ENCODE assay signal across 8 mouse cellular contexts in genomic region chr16:87319541-87320251, GRCm38 (mm10). TPM values are rescaled to one million over a fixed set of nuclear protein-coding genes. Genes with fewer than 3 reads are reported as not detected.
DNase-seq lines count a peak whose midpoint lies in the region; ATAC-seq and TF ChIP-seq lines count a peak whose summit lies in the region.
"Had no signal": no experiment of that assay in that cellular context is flagged by ENCODE, and none has a peak within 500 bp of the region (broad histone marks: within the 10 kb centered on the region; RNA-seq: fewer than 3 reads in every experiment).

No protein-coding gene starts in this region.

- H3K27me3 ChIP-seq in embryonic facial prominence, embryonic 11.5 days (ENCODE audit: control insufficient read depth, insufficient read depth, low read length): no peaks in the 10 kb centered on the region
- H3K27me3 ChIP-seq in hindbrain, embryonic 10.5 days (ENCODE audit: insufficient read depth, poor library complexity, severe bottlenecking): no peaks in the 10 kb centered on the region
- no peaks in the 10 kb centered on the region for H3K27me3 ChIP-seq in intestine, postnatal 0 days (replicated peaks; ENCODE audit: control insufficient read depth, insufficient read depth, low read length)
- no peaks in the 10 kb centered on the region for H3K27me3 ChIP-seq in liver, embryonic 12.5 days (replicated peaks)

- H3K4me1 ChIP-seq in embryonic facial prominence, embryonic 11.5 days (ENCODE audit: control insufficient read depth, insufficient read depth, low read length): no peaks in the 10 kb centered on the region
- peaks cover 14% of the 10 kb centered on the region for H3K4me1 ChIP-seq in hindbrain, embryonic 10.5 days (replicated peaks)
- no peaks in the 10 kb centered on the region for H3K4me1 ChIP-seq in intestine, postnatal 0 days (replicated peaks; ENCODE audit: control insufficient read depth, insufficient read depth, low read length)
- H3K4me1 ChIP-seq in liver, embryonic 12.5 days: no peaks in the 10 kb centered on the region

- WGBS in embryonic facial prominence, embryonic 11.5 days: 56% methylated on average over 5 of the region's 5 CpGs
- 71% methylated on average over 5 of the region's 5 CpGs for WGBS in hindbrain, embryonic 10.5 days
- WGBS in intestine, postnatal 0 days: 56% methylated on average over 5 of the region's 5 CpGs
- 61% methylated on average over 5 of the region's 5 CpGs for WGBS in liver, embryonic 12.5 days (ENCODE audit: insufficient replicate concordance)

- H3K9me3 ChIP-seq in embryonic facial prominence, embryonic 11.5 days (replicated peaks; ENCODE audit: control insufficient read depth, low read length): no peaks in the 10 kb centered on the region
- H3K9me3 ChIP-seq in hindbrain, embryonic 10.5 days: no peaks in the 10 kb centered on the region
- H3K9me3 ChIP-seq in intestine, postnatal 0 days (ENCODE audit: control insufficient read depth): no peaks in the 10 kb centered on the region
- H3K9me3 ChIP-seq in liver, embryonic 12.5 days (replicated peaks): no peaks in the 10 kb centered on the region

- H3K4me2 ChIP-seq in embryonic facial prominence, embryonic 11.5 days (ENCODE audit: low read depth, low read length): no peak overlapping the region
- no peak overlapping the region for H3K4me2 ChIP-seq in intestine, postnatal 0 days (replicated peaks; ENCODE audit: low read depth)
- H3K4me2 ChIP-seq in liver, embryonic 12.5 days: no peak overlapping the region

- TF ChIP-seq CTCF in intestine, postnatal 0 days (IDR thresholded peaks at IDR 0.05; ENCODE audit: low read depth): no peak

- H3K36me3 ChIP-seq in embryonic facial prominence, embryonic 11.5 days (replicated peaks; ENCODE audit: control insufficient read depth, insufficient read depth, low read depth, low read length): no peaks in the 10 kb centered on the region
- H3K36me3 ChIP-seq in hindbrain, embryonic 10.5 days: no peaks in the 10 kb centered on the region
- no peaks in the 10 kb centered on the region for H3K36me3 ChIP-seq in intestine, postnatal 0 days (ENCODE audit: control insufficient read depth, insufficient read depth)
- no peaks in the 10 kb centered on the region for H3K36me3 ChIP-seq in liver, embryonic 12.5 days

- ATAC-seq in embryonic facial prominence, embryonic 11.5 days (replicated peaks; ENCODE audit: insufficient number of reproducible peaks, low FRiP score, low TSS enrichment, low read depth): 0 out of 2 replicates have a peak, but pooled peaks have one; percentile 14
- no peak for ATAC-seq in intestine, postnatal 0 days
- ATAC-seq in liver, embryonic 12.5 days: no peak

- peak; percentile 43 for DNase-seq in adipocyte (ENCODE audit: low spot score)
- DNase-seq in embryonic facial prominence, embryonic 11.5 days (ENCODE audit: low spot score): peak; percentile 19
- DNase-seq in hindbrain, embryonic 10.5 days (ENCODE audit: low spot score): peak; percentile 8
- peak; percentile 80 for DNase-seq in lung, postnatal 10 days
- no peak for DNase-seq in kidney, adult 11 months

- H3K4me3 ChIP-seq in embryonic facial prominence, embryonic 11.5 days (ENCODE audit: low read depth, low read length): no peak overlapping the region
- H3K4me3 ChIP-seq in hindbrain, embryonic 10.5 days: no peak overlapping the region
- no peak overlapping the region for H3K4me3 ChIP-seq in intestine, postnatal 0 days (ENCODE audit: low read depth, low read length)
- H3K4me3 ChIP-seq in liver, embryonic 12.5 days: no peak overlapping the region
- H3K4me3 ChIP-seq: heart, adult 2 months had no signal

- H3K9ac ChIP-seq in embryonic facial prominence, embryonic 11.5 days (replicated peaks; ENCODE audit: low read length): no peak overlapping the region
- no peak overlapping the region for H3K9ac ChIP-seq in intestine, postnatal 0 days (ENCODE audit: low read depth, low read length)
- H3K9ac ChIP-seq in liver, embryonic 12.5 days: no peak overlapping the region

- no peak overlapping the region for H3K27ac ChIP-seq in embryonic facial prominence, embryonic 11.5 days (replicated peaks; ENCODE audit: low read depth, low read length)
- peak overlapping the region; percentile 20; the same call in 1 of the 2 replicates for H3K27ac ChIP-seq in hindbrain, embryonic 10.5 days
- H3K27ac ChIP-seq in intestine, postnatal 0 days (ENCODE audit: low read depth, low read length): no peak overlapping the region
- H3K27ac ChIP-seq in liver, embryonic 12.5 days: no peak overlapping the region
- H3K27ac ChIP-seq: heart, adult 2 months had no signal

RNA-seq across cellular contexts. Expression of gene N6amt1, which starts 34.3 kb away (rescaled TPM):
- 17.1 and 18.2 TPM in 2 replicates for polyA plus RNA-seq in embryonic facial prominence, embryonic 11.5 days (2014; fragmentation: Nextera tagmentation; extraction: Ambion mirVana)
- polyA plus RNA-seq in hindbrain, embryonic 10.5 days (2016; fragmentation: Nextera tagmentation; extraction: Ambion mirVana): 16.1 and 17.7 TPM in 2 replicates
- polyA plus RNA-seq in intestine, postnatal 0 days (2015; fragmentation: Nextera tagmentation; extraction: Ambion mirVana): 16.8 and 18.5 TPM in 2 replicates
- polyA plus RNA-seq in liver, embryonic 12.5 days (2016; fragmentation: Nextera tagmentation; extraction: Ambion mirVana): 10.2 and 10.3 TPM in 2 replicates
